12 mouse cellular contexts compared by ENCODE assay signal in genomic region chr6:38523851-38524250, GRCm38 (mm10). TPM values are rescaled to one million over a fixed set of nuclear protein-coding genes. Genes with fewer than 3 reads are reported as not detected.
DNase-seq lines count a peak whose midpoint lies in the region; ATAC-seq and TF ChIP-seq lines count a peak whose summit lies in the region.
"Had no signal": no experiment of that assay in that cellular context is flagged by ENCODE, and none has a peak within 500 bp of the region (broad histone marks: within the 10 kb centered on the region; RNA-seq: fewer than 3 reads in every experiment).

No protein-coding gene starts in this region.

- no peaks in the 10 kb centered on the region for H3K4me1 ChIP-seq in limb, embryonic 13.5 days
- H3K4me1 ChIP-seq in limb, embryonic 10.5 days = 0 out of 2 replicates have a peak, but pooled peaks cover 6% of the 10 kb centered on the region
- peaks cover 12% of the 10 kb centered on the region for H3K4me1 ChIP-seq in G1E (ENCODE audit: insufficient read depth, low read depth, low read length)
- H3K4me1 ChIP-seq in intestine, embryonic 14.5 days (replicated peaks; ENCODE audit: control insufficient read depth, insufficient read depth, low read length) = no peaks in the 10 kb centered on the region
- H3K4me1 ChIP-seq in lung, embryonic 16.5 days (replicated peaks; ENCODE audit: control insufficient read depth, insufficient read depth, low read length) = no peaks in the 10 kb centered on the region
- no peaks in the 10 kb centered on the region for H3K4me1 ChIP-seq in kidney, embryonic 14.5 days (ENCODE audit: control insufficient read depth, insufficient read depth, low read length)
- H3K4me1 ChIP-seq: limb, embryonic 12.5 days had no signal

- no peaks in the 10 kb centered on the region for H3K27me3 ChIP-seq in limb, embryonic 13.5 days
- H3K27me3 ChIP-seq in limb, embryonic 10.5 days (ENCODE audit: low read depth, poor library complexity, severe bottlenecking) = no peaks in the 10 kb centered on the region
- peaks cover 9% of the 10 kb centered on the region for H3K27me3 ChIP-seq in G1E (ENCODE audit: insufficient read depth, low read length)
- H3K27me3 ChIP-seq in intestine, embryonic 14.5 days (replicated peaks; ENCODE audit: control insufficient read depth, insufficient read depth, low read length) = no peaks in the 10 kb centered on the region
- H3K27me3 ChIP-seq in lung, embryonic 16.5 days (ENCODE audit: control insufficient read depth, insufficient read depth, low read depth, low read length) = no peaks in the 10 kb centered on the region
- H3K27me3 ChIP-seq in kidney, embryonic 14.5 days (ENCODE audit: control insufficient read depth, insufficient read depth, low read length) = no peaks in the 10 kb centered on the region
- H3K27me3 ChIP-seq: limb, embryonic 12.5 days had no signal

- no peak overlapping the region for H3K9ac ChIP-seq in limb, embryonic 13.5 days
- no peak overlapping the region for H3K9ac ChIP-seq in intestine, embryonic 14.5 days (ENCODE audit: low read length)
- H3K9ac ChIP-seq in lung, embryonic 16.5 days (ENCODE audit: low read length) = no peak overlapping the region
- no peak overlapping the region for H3K9ac ChIP-seq in kidney, embryonic 14.5 days (ENCODE audit: low read depth, low read length)
- H3K9ac ChIP-seq: limb, embryonic 12.5 days had no signal

- H3K9me3 ChIP-seq in limb, embryonic 13.5 days = no peaks in the 10 kb centered on the region
- no peaks in the 10 kb centered on the region for H3K9me3 ChIP-seq in limb, embryonic 10.5 days (replicated peaks)
- no peaks in the 10 kb centered on the region for H3K9me3 ChIP-seq in G1E (replicated peaks)
- H3K9me3 ChIP-seq in intestine, embryonic 14.5 days (ENCODE audit: control insufficient read depth, low read length) = no peaks in the 10 kb centered on the region
- H3K9me3 ChIP-seq in lung, embryonic 16.5 days (ENCODE audit: control insufficient read depth, low read length) = no peaks in the 10 kb centered on the region
- no peaks in the 10 kb centered on the region for H3K9me3 ChIP-seq in kidney, embryonic 14.5 days (ENCODE audit: control insufficient read depth, low read length)
- H3K9me3 ChIP-seq: limb, embryonic 12.5 days had no signal

- ATAC-seq in limb, embryonic 13.5 days (ENCODE audit: low FRiP score, low read depth) = no peak
- no peak for ATAC-seq in G1E (ENCODE audit: extremely low read depth, insufficient number of reproducible peaks, low FRiP score, poor library complexity, severe bottlenecking)
- ATAC-seq in intestine, embryonic 14.5 days (replicated peaks; ENCODE audit: low FRiP score, low TSS enrichment, low read depth) = no peak
- ATAC-seq in lung, embryonic 16.5 days (ENCODE audit: low read depth) = no peak
- no peak for ATAC-seq in kidney, embryonic 14.5 days (ENCODE audit: low FRiP score, low TSS enrichment)
- ATAC-seq: activated CD4-positive, CD25-positive, alpha-beta regulatory T cell, adult 4 months had no signal

- no peak overlapping the region for H3K4me3 ChIP-seq in limb, embryonic 13.5 days
- no peak overlapping the region for H3K4me3 ChIP-seq in limb, embryonic 10.5 days
- no peak overlapping the region; the same call in 1 of the 2 replicates for H3K4me3 ChIP-seq in G1E (ENCODE audit: low read depth, low read length)
- H3K4me3 ChIP-seq in intestine, embryonic 14.5 days (ENCODE audit: low read depth, low read length) = no peak overlapping the region
- no peak overlapping the region for H3K4me3 ChIP-seq in lung, embryonic 16.5 days (ENCODE audit: low read length)
- H3K4me3 ChIP-seq in kidney, embryonic 14.5 days (ENCODE audit: low read length) = no peak overlapping the region
- H3K4me3 ChIP-seq: limb, embryonic 12.5 days had no signal

- H3K27ac ChIP-seq in limb, embryonic 13.5 days = no peak overlapping the region
- no peak overlapping the region for H3K27ac ChIP-seq in limb, embryonic 10.5 days
- H3K27ac ChIP-seq in intestine, embryonic 14.5 days (ENCODE audit: low read depth) = no peak overlapping the region
- H3K27ac ChIP-seq in lung, embryonic 16.5 days (ENCODE audit: low read length) = no peak overlapping the region
- no peak overlapping the region for H3K27ac ChIP-seq in kidney, embryonic 14.5 days (ENCODE audit: low read depth, low read length)
- H3K27ac ChIP-seq: kidney, postnatal 0 days; limb, embryonic 12.5 days had no signal

- 11% methylated on average over 8 of the region's 8 CpGs for whole genome bisulfite sequencing in limb, embryonic 13.5 days
- 12% methylated on average over 8 of the region's 8 CpGs for WGBS in limb, embryonic 10.5 days
- WGBS in intestine, embryonic 14.5 days = 18% methylated on average over 8 of the region's 8 CpGs
- WGBS in lung, embryonic 16.5 days = 23% methylated on average over 8 of the region's 8 CpGs
- 18% methylated on average over 8 of the region's 8 CpGs for WGBS in kidney, embryonic 14.5 days

- 0 out of 2 replicates have a peak overlapping the region, but pooled peaks have one; percentile 5 for H3K4me2 ChIP-seq in limb, embryonic 13.5 days (replicated peaks)
- H3K4me2 ChIP-seq in intestine, embryonic 14.5 days (ENCODE audit: low read length) = peak overlapping the region; percentile 15
- H3K4me2 ChIP-seq in lung, embryonic 16.5 days (ENCODE audit: low read depth, low read length) = peak overlapping the region; percentile 11; the same call in 1 of the 2 replicates
- H3K4me2 ChIP-seq in kidney, embryonic 14.5 days (replicated peaks; ENCODE audit: low read depth, low read length) = no peak overlapping the region
- H3K4me2 ChIP-seq: limb, embryonic 12.5 days had no signal

- intact Hi-C loops in left cerebral cortex, postnatal 36 days (cut with DNase I) = no loop called here

- H3K36me3 ChIP-seq in limb, embryonic 13.5 days = peaks cover 11% of the 10 kb centered on the region; the same call in 1 of the 2 replicates
- 0 out of 2 replicates have a peak, but pooled peaks cover 4% of the 10 kb centered on the region for H3K36me3 ChIP-seq in limb, embryonic 10.5 days
- H3K36me3 ChIP-seq in G1E (replicated peaks) = peaks cover 22% of the 10 kb centered on the region
- no peaks in the 10 kb centered on the region for H3K36me3 ChIP-seq in intestine, embryonic 14.5 days (ENCODE audit: control insufficient read depth, insufficient read depth, low read length)
- H3K36me3 ChIP-seq in lung, embryonic 16.5 days (ENCODE audit: control insufficient read depth, insufficient read depth, low read length) = no peaks in the 10 kb centered on the region
- no peaks in the 10 kb centered on the region for H3K36me3 ChIP-seq in kidney, embryonic 14.5 days (ENCODE audit: control insufficient read depth, insufficient read depth, low read length)

- no peak for DNase-seq in limb, embryonic 10.5 days (ENCODE audit: low spot score)
- peak; percentile 57 for DNase-seq in G1E (ENCODE audit: low spot score)
- DNase-seq in intestine, embryonic 14.5 days (ENCODE audit: low spot score) = no peak
- DNase-seq in right cerebral cortex, adult 18-20 months = no peak
- DNase-seq in left cerebral cortex, postnatal 36 days (ENCODE audit: low spot score in 2 of 2) = no peak
- DNase-seq: cerebellum, postnatal 10 days had no signal

- no peak for TF ChIP-seq CTCF in G1E (IDR thresholded peaks at IDR 0.05; ENCODE audit: low read depth, low read length)

RNA-seq across cellular contexts. Expression of gene Fmc1, which starts 9.5 kb away (rescaled TPM):
- 96.9 and 98.5 TPM in 2 replicates for polyA plus RNA-seq in limb, embryonic 13.5 days (2015; fragmentation: Nextera tagmentation; extraction: Ambion mirVana)
- polyA plus RNA-seq in limb, embryonic 10.5 days (2016; fragmentation: Nextera tagmentation; extraction: Ambion mirVana) = 92.7 and 96.2 TPM in 2 replicates
- 6.4 and 16.7 TPM in 2 replicates for total RNA-seq in G1E (2014; fragmentation: Nextera tagmentation)
- total RNA-seq in G1E (2017) = 39.5 and 55.9 TPM in 2 replicates
- 178 and 230 TPM in 2 replicates for polyA plus RNA-seq in G1E (2012)
- 156 and 164 TPM in 2 replicates for polyA plus RNA-seq in intestine, embryonic 14.5 days (2014; fragmentation: Nextera tagmentation; extraction: Ambion mirVana)
- polyA plus RNA-seq in lung, embryonic 16.5 days (2015; fragmentation: Nextera tagmentation; extraction: Ambion mirVana) = 108 and 118 TPM in 2 replicates
- 10 to 100 TPM; 53.8 to 60.6 TPM for total RNA-seq in left cerebral cortex, postnatal 36 days (2021)
- polyA plus RNA-seq in kidney, embryonic 14.5 days (2014; fragmentation: Nextera tagmentation; extraction: Ambion mirVana) = 150 and 178 TPM in 2 replicates

RNA-seq across cellular contexts. Expression of gene Luc7l2, which starts 27.3 kb away (rescaled TPM):
- polyA plus RNA-seq in limb, embryonic 13.5 days (2015; fragmentation: Nextera tagmentation; extraction: Ambion mirVana) = 62.8 and 64.3 TPM in 2 replicates
- polyA plus RNA-seq in limb, embryonic 10.5 days (2016; fragmentation: Nextera tagmentation; extraction: Ambion mirVana) = 28.6 and 39.7 TPM in 2 replicates
- 374 and 400 TPM in 2 replicates for total RNA-seq in G1E (2014; fragmentation: Nextera tagmentation)
- total RNA-seq in G1E (2017) = 162 and 211 TPM in 2 replicates
- polyA plus RNA-seq in G1E (2012) = 75.8 and 80.7 TPM in 2 replicates
- 47.1 and 52.3 TPM in 2 replicates for polyA plus RNA-seq in intestine, embryonic 14.5 days (2014; fragmentation: Nextera tagmentation; extraction: Ambion mirVana)
- polyA plus RNA-seq in lung, embryonic 16.5 days (2015; fragmentation: Nextera tagmentation; extraction: Ambion mirVana) = 40.8 and 44.2 TPM in 2 replicates
- 100 to 1,000 TPM; 124 to 217 TPM for total RNA-seq in left cerebral cortex, postnatal 36 days (2021)
- 61.1 and 74.2 TPM in 2 replicates for polyA plus RNA-seq in kidney, embryonic 14.5 days (2014; fragmentation: Nextera tagmentation; extraction: Ambion mirVana)
